Mouse (Mus musculus) kidney, adult 2 months (tissue): ENCODE data around the gene Celf2.

Source experiments
- CTCF ChIP-seq: fragments of 200-500 bp; conservative IDR thresholded peaks from 2 replicates; pipeline ENCODE4 v1.5.1; 2011; ENCODE audit warnings: low read depth, mild to moderate bottlenecking, control low read depth, low read length, moderate library complexity, mixed read lengths; ENCODE audit not compliant: insufficient read depth, insufficient read length
- POLR2A ChIP-seq: fragments of 200-500 bp; IDR thresholded peaks from one replicate; pipeline ENCODE4 v1.6.1; 2011; ENCODE audit warnings: low read depth, low read length, control low read depth

- TF ChIP-seq CTCF: no peak
- TF ChIP-seq POLR2A: no peak
Measured at GRCm38 (mm10) chr2:6884796-6885711, 624.3 kb downstream of the Celf2 start.
